Mouse (Mus musculus): ENCODE results near the gene Slc7a11. TPM values are rescaled to one million over a fixed set of nuclear protein-coding genes. Genes with fewer than 3 reads are reported as not detected.

The Slc7a11 gene
- polyA plus RNA-seq, 1 experiment from 2014 or later = 0.14 TPM

GRCm38 (mm10) chr3:50302648-50303047, 140.8 kb downstream of the Slc7a11 start:
- 12% methylated on average over 6 of the region's 6 CpGs for WGBS (ENCODE audit: insufficient replicate concordance)
- no peak for ATAC-seq (ENCODE audit: low read depth)

GRCm38 (mm10) chr3:50300952-50301303, 142.5 kb downstream of the Slc7a11 start:
- ATAC-seq (ENCODE audit: low read depth) (no peak), DNase-seq (no peak)
- no peak overlapping the region for H3K4me3 ChIP-seq (replicated peaks)
- H3K27me3 ChIP-seq = no peaks in the 10 kb centered on the region
- no peak overlapping the region for H3K27ac ChIP-seq
- H3K9me3 ChIP-seq (replicated peaks) = no peaks in the 10 kb centered on the region
- no peak overlapping the region for H3K9ac ChIP-seq
- H3K36me3 ChIP-seq = no peaks in the 10 kb centered on the region
- H3K4me1 ChIP-seq (replicated peaks) = no peaks in the 10 kb centered on the region
- 5% methylated on average over 4 of the region's 4 CpGs for WGBS (ENCODE audit: insufficient replicate concordance)
- no peak overlapping the region for H3K4me2 ChIP-seq

More at GRCm38 (mm10) chr3:50302648-50303047, 140.8 kb downstream of the Slc7a11 start:
- DNase-seq = no peak
- no peaks in the 10 kb centered on the region for H3K9me3 ChIP-seq (replicated peaks)
- H3K36me3 ChIP-seq = no peaks in the 10 kb centered on the region
- no peak overlapping the region for H3K4me3 ChIP-seq (replicated peaks)
- H3K27me3 ChIP-seq = no peaks in the 10 kb centered on the region
- H3K4me1 ChIP-seq (replicated peaks) = no peaks in the 10 kb centered on the region
- no peak overlapping the region for H3K27ac ChIP-seq
- no peak overlapping the region for H3K4me2 ChIP-seq
- no peak overlapping the region for H3K9ac ChIP-seq

DNA sequence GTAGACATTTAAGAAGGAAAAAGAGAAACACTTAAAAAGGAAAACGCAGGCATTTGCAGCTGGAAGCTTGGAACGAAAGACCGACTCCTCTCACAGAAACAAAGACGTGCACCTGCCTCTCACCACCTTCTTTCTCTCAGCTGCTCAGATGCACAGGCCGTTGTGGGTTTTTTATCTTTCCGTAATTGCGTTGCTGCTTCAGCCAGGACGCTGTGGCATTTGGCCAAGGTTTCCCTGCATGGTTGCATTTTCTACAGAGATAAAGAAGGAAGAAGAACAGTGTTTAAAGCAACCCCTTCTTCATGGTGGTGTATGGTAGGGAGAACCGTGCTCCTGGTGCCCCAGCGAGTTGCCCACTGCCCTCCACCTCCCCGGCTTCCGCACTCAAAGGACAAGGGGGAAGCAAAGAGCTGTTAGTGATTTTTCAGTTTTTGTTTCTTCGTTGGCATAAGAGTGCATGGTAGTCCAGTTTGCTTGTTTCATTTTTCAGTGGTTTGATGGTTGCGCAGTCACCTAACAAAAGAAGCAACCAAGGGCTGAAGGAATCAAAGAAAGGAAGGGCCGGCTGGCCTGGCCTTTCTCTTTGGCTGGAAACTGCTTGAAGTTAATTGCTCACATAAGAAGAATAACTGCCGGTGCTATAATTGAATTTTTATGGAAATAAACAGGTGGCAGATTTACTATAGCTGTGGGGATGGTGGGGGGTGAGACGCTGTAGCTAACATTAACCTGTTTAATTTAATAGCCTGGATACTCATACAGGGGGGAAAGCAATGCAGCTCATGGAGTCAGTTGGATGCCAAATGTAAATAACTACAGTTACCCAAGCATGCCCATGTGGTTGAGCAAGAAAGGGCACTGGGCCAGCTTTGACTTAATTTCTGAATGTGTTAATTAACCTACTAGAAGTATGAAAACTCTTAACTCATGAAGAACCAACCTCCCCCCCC, 143.1 kb downstream of the Slc7a11 start:
- H3K9me3 ChIP-seq (replicated peaks) = no peaks in the 10 kb centered on the region
- H3K36me3 ChIP-seq = no peaks in the 10 kb centered on the region
- no peak overlapping the region for H3K27ac ChIP-seq
- no peak overlapping the region for H3K9ac ChIP-seq
- no peak for ATAC-seq (ENCODE audit: low read depth)
- H3K4me3 ChIP-seq (replicated peaks) = no peak overlapping the region
- H3K4me2 ChIP-seq = no peak overlapping the region
- DNase-seq = no peak
- 61% methylated on average over 17 of the region's 17 CpGs for WGBS (ENCODE audit: insufficient replicate concordance)
- H3K27me3 ChIP-seq = no peaks in the 10 kb centered on the region
- H3K4me1 ChIP-seq (replicated peaks) = no peaks in the 10 kb centered on the region

GRCm38 (mm10) chr3:50298366-50298991, 144.9 kb downstream of the Slc7a11 start:
- H3K36me3 ChIP-seq = no peaks in the 10 kb centered on the region

DNA sequence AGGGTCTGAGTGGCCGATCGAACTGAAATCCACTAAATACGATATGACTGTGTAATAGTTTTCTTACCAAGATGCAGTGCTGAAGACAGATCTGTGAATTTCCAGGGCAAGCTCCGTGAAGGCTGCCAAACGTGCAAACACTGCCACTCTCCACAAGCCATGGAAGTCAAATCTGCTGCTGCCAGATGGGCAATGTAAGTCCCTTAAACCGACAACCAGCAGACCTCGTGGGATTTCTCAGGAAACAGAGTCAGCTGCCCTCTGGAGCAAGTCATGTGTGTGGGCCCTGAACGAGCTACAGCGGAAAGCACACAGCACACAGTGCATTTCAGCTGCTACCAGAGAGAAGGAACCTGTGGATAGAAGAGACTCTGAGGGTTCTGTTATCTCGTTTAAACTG, 146.5 kb downstream of the Slc7a11 start:
- Histone ChIP-seq H3K9ac (no peak overlapping the region), H3K27ac (no peak overlapping the region), H3K4me3 (replicated peaks) (no peak overlapping the region), H3K9me3 (replicated peaks) (no peaks in the 10 kb centered on the region), H3K36me3 (no peaks in the 10 kb centered on the region), H3K4me1 (replicated peaks) (no peaks in the 10 kb centered on the region), H3K4me2 (no peak overlapping the region), H3K27me3 (no peaks in the 10 kb centered on the region)
- WGBS (ENCODE audit: insufficient replicate concordance) = 53% methylated on average over 10 of the region's 10 CpGs
- DNase-seq (no peak), ATAC-seq (ENCODE audit: low read depth) (no peak)

More at GRCm38 (mm10) chr3:50298366-50298991, 144.9 kb downstream of the Slc7a11 start:
- WGBS (ENCODE audit: insufficient replicate concordance) = 56% methylated on average over 7 of the region's 7 CpGs
- no peak overlapping the region for H3K27ac ChIP-seq
- no peaks in the 10 kb centered on the region for H3K4me1 ChIP-seq (replicated peaks)
- no peaks in the 10 kb centered on the region for H3K9me3 ChIP-seq (replicated peaks)
- no peak overlapping the region for H3K4me2 ChIP-seq
- no peaks in the 10 kb centered on the region for H3K27me3 ChIP-seq
- DNase-seq (no peak), ATAC-seq (ENCODE audit: low read depth) (no peak)
- no peak overlapping the region for H3K4me3 ChIP-seq (replicated peaks)
- no peak overlapping the region for H3K9ac ChIP-seq

DNA sequence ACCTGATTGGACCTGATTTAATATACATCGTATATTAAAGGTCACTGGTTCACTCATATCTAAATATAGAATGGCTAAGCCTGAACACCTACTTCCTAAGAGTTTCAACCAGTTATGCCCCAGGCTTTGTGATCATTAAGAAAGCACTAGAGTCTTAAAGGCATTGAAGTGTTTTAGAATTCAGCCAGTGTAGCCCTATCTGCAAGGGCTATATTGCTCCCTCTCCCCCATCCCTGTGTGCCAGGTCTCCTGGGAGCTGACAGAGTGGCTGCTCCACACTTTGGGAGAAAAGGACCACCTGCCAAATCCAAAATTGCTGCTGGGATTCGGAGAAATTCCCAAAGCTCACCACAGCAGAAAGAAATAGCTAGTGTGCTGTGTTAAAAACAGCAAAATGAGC, 168.4 kb downstream of the Slc7a11 start:
- no peak overlapping the region for H3K4me3 ChIP-seq (replicated peaks)
- no peaks in the 10 kb centered on the region for H3K36me3 ChIP-seq
- H3K27ac ChIP-seq = no peak overlapping the region
- no peak overlapping the region for H3K9ac ChIP-seq
- no peaks in the 10 kb centered on the region for H3K4me1 ChIP-seq (replicated peaks)
- 48% methylated on average over 2 of the region's 2 CpGs for WGBS (ENCODE audit: insufficient replicate concordance)
- DNase-seq (no peak), ATAC-seq (ENCODE audit: low read depth) (no peak)
- no peaks in the 10 kb centered on the region for H3K27me3 ChIP-seq
- H3K9me3 ChIP-seq (replicated peaks) = no peaks in the 10 kb centered on the region
- H3K4me2 ChIP-seq = no peak overlapping the region

GRCm38 (mm10) chr3:50272222-50272621, 171.2 kb downstream of the Slc7a11 start:
- no peaks in the 10 kb centered on the region for H3K27me3 ChIP-seq
- no peak overlapping the region for H3K9ac ChIP-seq
- H3K36me3 ChIP-seq = no peaks in the 10 kb centered on the region
- no peaks in the 10 kb centered on the region for H3K9me3 ChIP-seq (replicated peaks)
- H3K4me1 ChIP-seq (replicated peaks) = no peaks in the 10 kb centered on the region
- H3K27ac ChIP-seq = no peak overlapping the region
- no peak overlapping the region for H3K4me2 ChIP-seq
- DNase-seq (no peak), ATAC-seq (ENCODE audit: low read depth) (no peak)
- H3K4me3 ChIP-seq (replicated peaks) = no peak overlapping the region

GRCm38 (mm10) chr3:50269680-50270079, 173.7 kb downstream of the Slc7a11 start:
- Histone ChIP-seq H3K27ac (no peak overlapping the region), H3K4me2 (no peak overlapping the region), H3K27me3 (no peaks in the 10 kb centered on the region), H3K9me3 (replicated peaks) (no peaks in the 10 kb centered on the region), H3K36me3 (no peaks in the 10 kb centered on the region), H3K4me1 (replicated peaks) (no peaks in the 10 kb centered on the region), H3K9ac (no peak overlapping the region), H3K4me3 (replicated peaks) (no peak overlapping the region)
- 63% methylated on average over 4 of the region's 4 CpGs for WGBS (ENCODE audit: insufficient replicate concordance)
- ATAC-seq (ENCODE audit: low read depth) = no peak
- DNase-seq = no peak

- no peak for ATAC-seq (ENCODE audit: low read depth)
- H3K9ac ChIP-seq = no peak overlapping the region
- no peaks in the 10 kb centered on the region for H3K9me3 ChIP-seq (replicated peaks)
- no peak for DNase-seq
- no peaks in the 10 kb centered on the region for H3K36me3 ChIP-seq
- H3K27me3 ChIP-seq = no peaks in the 10 kb centered on the region
- H3K27ac ChIP-seq = no peak overlapping the region
- H3K4me1 ChIP-seq (replicated peaks) = no peaks in the 10 kb centered on the region
- no peak overlapping the region for H3K4me3 ChIP-seq (replicated peaks)
- 25% methylated on average over 2 of the region's 2 CpGs for WGBS (ENCODE audit: insufficient replicate concordance)
- H3K4me2 ChIP-seq = no peak overlapping the region
These were observed 180.8 kb downstream of the Slc7a11 start for GRCm38 (mm10) chr3:50262547-50263087.

DNA sequence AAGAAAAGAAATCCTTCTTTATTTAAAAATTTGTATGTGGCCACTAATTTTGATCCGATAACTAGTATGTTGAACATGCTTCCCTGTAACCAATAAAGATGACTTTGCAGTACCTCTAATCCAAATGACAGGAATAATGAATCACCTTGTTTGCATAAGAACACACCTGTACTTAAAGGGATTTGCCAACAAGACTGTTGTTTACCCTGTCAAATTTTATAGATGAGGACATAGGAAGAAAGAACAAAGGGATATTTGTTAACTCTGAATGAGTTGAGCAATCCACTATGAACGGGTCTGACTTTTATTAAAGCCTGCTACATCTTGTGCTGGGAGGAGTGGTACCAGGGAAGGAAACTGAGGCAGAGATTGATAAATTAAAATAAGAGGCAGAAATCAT, 181.3 kb downstream of the Slc7a11 start:
- no peaks in the 10 kb centered on the region for H3K27me3 ChIP-seq
- H3K36me3 ChIP-seq = no peaks in the 10 kb centered on the region
- 59% methylated on average over 2 of the region's 2 CpGs for WGBS (ENCODE audit: insufficient replicate concordance)
- H3K9ac ChIP-seq = no peak overlapping the region
- H3K4me1 ChIP-seq (replicated peaks) = no peaks in the 10 kb centered on the region
- no peak overlapping the region for H3K27ac ChIP-seq
- no peak overlapping the region for H3K4me3 ChIP-seq (replicated peaks)
- H3K9me3 ChIP-seq (replicated peaks) = no peaks in the 10 kb centered on the region
- no peak for ATAC-seq (ENCODE audit: low read depth)
- H3K4me2 ChIP-seq = no peak overlapping the region
- DNase-seq = no peak

DNA sequence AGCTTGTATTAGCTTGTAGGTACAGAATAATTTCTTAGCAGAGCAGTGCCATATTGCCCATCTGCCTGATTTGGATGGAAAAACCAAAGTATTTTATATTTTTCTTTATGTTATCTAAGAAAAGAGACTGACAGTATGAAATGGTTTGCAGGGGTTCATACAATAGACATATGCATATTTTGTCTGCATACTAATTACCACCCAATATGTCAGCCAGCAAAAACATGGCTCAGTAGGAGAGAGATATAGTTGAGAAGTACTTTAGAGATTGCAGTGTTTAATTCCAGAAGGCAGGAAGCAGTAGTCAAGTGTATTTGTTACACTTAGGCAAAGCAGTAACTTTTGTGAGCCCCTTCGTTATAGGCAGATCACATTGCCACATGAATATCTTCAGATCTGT, 182.7 kb downstream of the Slc7a11 start:
- no peaks in the 10 kb centered on the region for H3K9me3 ChIP-seq (replicated peaks)
- no peak overlapping the region for H3K4me2 ChIP-seq
- H3K9ac ChIP-seq = no peak overlapping the region
- H3K27me3 ChIP-seq = no peaks in the 10 kb centered on the region
- DNase-seq (no peak), ATAC-seq (ENCODE audit: low read depth) (no peak)
- no peak overlapping the region for H3K4me3 ChIP-seq (replicated peaks)
- no peaks in the 10 kb centered on the region for H3K36me3 ChIP-seq
- H3K4me1 ChIP-seq (replicated peaks) = no peaks in the 10 kb centered on the region
- WGBS (ENCODE audit: insufficient replicate concordance) = 72% methylated on average over 1 of the region's 1 CpGs
- no peak overlapping the region for H3K27ac ChIP-seq
